Mouse (Mus musculus): ENCODE results near the gene Cdan1.

GRCm38 (mm10) chr2:120845280-120845679 is 4.6 kb downstream of the Cdan1 start:
- TF ChIP-seq POLR2A (IDR thresholded peaks at IDR 0.05; ENCODE audit: borderline replicate concordance, low read depth, low read length) = no peak
- no peak for TF ChIP-seq CTCF (IDR thresholded peaks at IDR 0.05; ENCODE audit: low read depth, low read length)

All from bone marrow macrophage, adult 2 months (primary cell).